Mouse (Mus musculus) liver, adult 2 months (tissue): Measurements from ENCODE around the gene Arhgef25.

ENCODE experiments used
- CTCF ChIP-seq: fragments of 200-500 bp; IDR thresholded peaks from 2 replicates; pipeline ENCODE4 v1.5.1; 2011; ENCODE audit warnings: low read depth, low read length, control low read depth
- POLR2A ChIP-seq: fragments of 200-500 bp; IDR thresholded peaks from 2 replicates; pipeline ENCODE4 v1.6.1; 2011; ENCODE audit warnings: low read length, control low read depth; ENCODE audit not compliant: insufficient read depth; ENCODE audit errors: extremely low read depth

- TF ChIP-seq CTCF (no peak), POLR2A (no peak)
Observed at GRCm38 (mm10) chr10:127165354-127165653, 24.6 kb downstream of the Arhgef25 start.
